Mouse (Mus musculus): ENCODE data around the gene Fthl17d. TPM values are rescaled to one million over a fixed set of nuclear protein-coding genes. Genes with fewer than 3 reads are reported as not detected.
A peak's percentile ranks its signal among the peaks of the same experiment; 100 is the strongest.
"Not testable (repeated sequence)": the region's sequence is repeated elsewhere in the genome, so short reads cannot be mapped to it uniquely, and the experiment has no call there.

Gene Fthl17d
- not detected in 2 replicates for polyA plus RNA-seq (2014; fragmentation: Nextera tagmentation; extraction: Ambion mirVana)

GRCm38 (mm10) chrX:8986655-8987054 is at the start of gene Fthl17d:
Gene Fthl17d (minus strand): TSS chrX:8986755.
- not testable (repeated sequence) for ATAC-seq (ENCODE audit: low FRiP score, low TSS enrichment); H3K27me3 ChIP-seq (ENCODE audit: control insufficient read depth, insufficient read depth, low read length); H3K9me3 ChIP-seq (ENCODE audit: control insufficient read depth, low read length); H3K4me1 ChIP-seq (ENCODE audit: control insufficient read depth, insufficient read depth, low read length); DNase-seq; H3K36me3 ChIP-seq (ENCODE audit: control insufficient read depth, insufficient read depth, low read length); H3K27ac ChIP-seq (replicated peaks; ENCODE audit: low read depth, low read length); H3K4me3 ChIP-seq (replicated peaks; ENCODE audit: low read depth, low read length); H3K4me2 ChIP-seq (ENCODE audit: low read length); H3K9ac ChIP-seq (replicated peaks; ENCODE audit: low read length)
- no CpG with 5 or more reads among the region's 9 CpGs for WGBS

GRCm38 (mm10) chrX:9033193-9033592 is 46.6 kb upstream of the Fthl17d start, which contains the start of gene Fthl17e:
Gene Fthl17e (plus strand): TSS chrX:9033493.
- H3K27ac ChIP-seq (replicated peaks; ENCODE audit: low read depth, low read length); H3K9ac ChIP-seq (replicated peaks; ENCODE audit: low read length): not testable (repeated sequence)
- 80% methylated on average over 1 of the region's 10 CpGs for WGBS

GRCm38 (mm10) chrX:9019481-9019880 is 32.9 kb upstream of the Fthl17d start:
- Histone ChIP-seq H3K4me3 (replicated peaks; ENCODE audit: low read depth, low read length) (no peak overlapping the region), H3K36me3 (ENCODE audit: control insufficient read depth, insufficient read depth, low read length) (no peaks in the 10 kb centered on the region), H3K27me3 (ENCODE audit: control insufficient read depth, insufficient read depth, low read length) (no peaks in the 10 kb centered on the region), H3K9me3 (ENCODE audit: control insufficient read depth, low read length) (no peaks in the 10 kb centered on the region), H3K4me1 (ENCODE audit: control insufficient read depth, insufficient read depth, low read length) (no peaks in the 10 kb centered on the region), H3K9ac (replicated peaks; ENCODE audit: low read length) (no peak overlapping the region), H3K27ac (replicated peaks; ENCODE audit: low read depth, low read length) (no peak overlapping the region), H3K4me2 (ENCODE audit: low read length) (no peak overlapping the region)
- WGBS: 59% methylated on average over 10 of the region's 10 CpGs
- DNase-seq (no peak), ATAC-seq (ENCODE audit: low FRiP score, low TSS enrichment) (no peak)

More at GRCm38 (mm10) chrX:9033193-9033592, 46.6 kb upstream of the Fthl17d start, which contains the start of gene Fthl17e:
- not testable (repeated sequence) for H3K4me1 ChIP-seq (ENCODE audit: control insufficient read depth, insufficient read depth, low read length); DNase-seq; ATAC-seq (ENCODE audit: low FRiP score, low TSS enrichment); H3K36me3 ChIP-seq (ENCODE audit: control insufficient read depth, insufficient read depth, low read length); H3K4me3 ChIP-seq (replicated peaks; ENCODE audit: low read depth, low read length); H3K27me3 ChIP-seq (ENCODE audit: control insufficient read depth, insufficient read depth, low read length); H3K9me3 ChIP-seq (ENCODE audit: control insufficient read depth, low read length); H3K4me2 ChIP-seq (ENCODE audit: low read length)

GRCm38 (mm10) chrX:9016079-9016478 is 29.5 kb upstream of the Fthl17d start:
- Histone ChIP-seq H3K4me2 (ENCODE audit: low read length) (no peak overlapping the region), H3K4me3 (replicated peaks; ENCODE audit: low read depth, low read length) (no peak overlapping the region), H3K27me3 (ENCODE audit: control insufficient read depth, insufficient read depth, low read length) (no peaks in the 10 kb centered on the region), H3K9ac (replicated peaks; ENCODE audit: low read length) (no peak overlapping the region), H3K36me3 (ENCODE audit: control insufficient read depth, insufficient read depth, low read length) (no peaks in the 10 kb centered on the region), H3K27ac (replicated peaks; ENCODE audit: low read depth, low read length) (no peak overlapping the region), H3K9me3 (ENCODE audit: control insufficient read depth, low read length) (no peaks in the 10 kb centered on the region), H3K4me1 (ENCODE audit: control insufficient read depth, insufficient read depth, low read length) (no peaks in the 10 kb centered on the region)
- 50% methylated on average over 1 of the region's 1 CpGs for WGBS
- no peak for ATAC-seq (ENCODE audit: low FRiP score, low TSS enrichment)
- peak; percentile 1 for DNase-seq

GRCm38 (mm10) chrX:8976459-8976858 is 10.1 kb downstream of the Fthl17d start, which contains the start of gene Fthl17c:
Gene Fthl17c (minus strand): TSS chrX:8976559.
- H3K9me3 ChIP-seq (ENCODE audit: control insufficient read depth, low read length); ATAC-seq (ENCODE audit: low FRiP score, low TSS enrichment); H3K27ac ChIP-seq (replicated peaks; ENCODE audit: low read depth, low read length); DNase-seq; H3K36me3 ChIP-seq (ENCODE audit: control insufficient read depth, insufficient read depth, low read length); H3K4me2 ChIP-seq (ENCODE audit: low read length); H3K9ac ChIP-seq (replicated peaks; ENCODE audit: low read length); H3K4me1 ChIP-seq (ENCODE audit: control insufficient read depth, insufficient read depth, low read length); H3K4me3 ChIP-seq (replicated peaks; ENCODE audit: low read depth, low read length); H3K27me3 ChIP-seq (ENCODE audit: control insufficient read depth, insufficient read depth, low read length): not testable (repeated sequence)
- WGBS: no CpG with 5 or more reads among the region's 11 CpGs

GRCm38 (mm10) chrX:8964618-8965017 is 21.9 kb downstream of the Fthl17d start:
- H3K4me1 ChIP-seq (ENCODE audit: control insufficient read depth, insufficient read depth, low read length); H3K27me3 ChIP-seq (ENCODE audit: control insufficient read depth, insufficient read depth, low read length); H3K36me3 ChIP-seq (ENCODE audit: control insufficient read depth, insufficient read depth, low read length); H3K9ac ChIP-seq (replicated peaks; ENCODE audit: low read length); H3K9me3 ChIP-seq (ENCODE audit: control insufficient read depth, low read length); H3K27ac ChIP-seq (replicated peaks; ENCODE audit: low read depth, low read length); H3K4me3 ChIP-seq (replicated peaks; ENCODE audit: low read depth, low read length); H3K4me2 ChIP-seq (ENCODE audit: low read length); DNase-seq; ATAC-seq (ENCODE audit: low FRiP score, low TSS enrichment): not testable (repeated sequence)
- WGBS: 48% methylated on average over 4 of the region's 4 CpGs

- WGBS: 100% methylated on average over 4 of the region's 11 CpGs
- ATAC-seq (ENCODE audit: low FRiP score, low TSS enrichment); H3K36me3 ChIP-seq (ENCODE audit: control insufficient read depth, insufficient read depth, low read length); H3K9ac ChIP-seq (replicated peaks; ENCODE audit: low read length); H3K27me3 ChIP-seq (ENCODE audit: control insufficient read depth, insufficient read depth, low read length); H3K9me3 ChIP-seq (ENCODE audit: control insufficient read depth, low read length); H3K4me3 ChIP-seq (replicated peaks; ENCODE audit: low read depth, low read length); H3K4me2 ChIP-seq (ENCODE audit: low read length); H3K4me1 ChIP-seq (ENCODE audit: control insufficient read depth, insufficient read depth, low read length); DNase-seq; H3K27ac ChIP-seq (replicated peaks; ENCODE audit: low read depth, low read length): not testable (repeated sequence)
Observed at GRCm38 (mm10) chrX:8962875-8963274, 23.7 kb downstream of the Fthl17d start, which contains the start of gene Fthl17b. Gene Fthl17b (minus strand): TSS chrX:8962975.

GRCm38 (mm10) chrX:8948130-8948805 is 38.3 kb downstream of the Fthl17d start:
- DNase-seq: peak; percentile 92

GRCm38 (mm10) chrX:8944041-8944440 is 42.5 kb downstream of the Fthl17d start:
- Histone ChIP-seq H3K4me3 (replicated peaks; ENCODE audit: low read depth, low read length) (no peak overlapping the region), H3K9ac (replicated peaks; ENCODE audit: low read length) (no peak overlapping the region), H3K36me3 (ENCODE audit: control insufficient read depth, insufficient read depth, low read length) (no peaks in the 10 kb centered on the region), H3K27ac (replicated peaks; ENCODE audit: low read depth, low read length) (no peak overlapping the region), H3K4me1 (ENCODE audit: control insufficient read depth, insufficient read depth, low read length) (no peaks in the 10 kb centered on the region), H3K4me2 (ENCODE audit: low read length) (no peak overlapping the region), H3K9me3 (ENCODE audit: control insufficient read depth, low read length) (no peaks in the 10 kb centered on the region), H3K27me3 (ENCODE audit: control insufficient read depth, insufficient read depth, low read length) (no peaks in the 10 kb centered on the region)
- ATAC-seq (ENCODE audit: low FRiP score, low TSS enrichment) (no peak), DNase-seq (no peak)
- 73% methylated on average over 8 of the region's 8 CpGs for WGBS

More at GRCm38 (mm10) chrX:8948130-8948805, 38.3 kb downstream of the Fthl17d start:
- peak; percentile 85; the same call in 1 of the 2 replicates for ATAC-seq (ENCODE audit: low FRiP score, low TSS enrichment)
- H3K4me2 ChIP-seq (ENCODE audit: low read length); H3K4me3 ChIP-seq (replicated peaks; ENCODE audit: low read depth, low read length); H3K36me3 ChIP-seq (ENCODE audit: control insufficient read depth, insufficient read depth, low read length); H3K9ac ChIP-seq (replicated peaks; ENCODE audit: low read length); H3K9me3 ChIP-seq (ENCODE audit: control insufficient read depth, low read length); H3K27ac ChIP-seq (replicated peaks; ENCODE audit: low read depth, low read length); H3K4me1 ChIP-seq (ENCODE audit: control insufficient read depth, insufficient read depth, low read length); H3K27me3 ChIP-seq (ENCODE audit: control insufficient read depth, insufficient read depth, low read length): not testable (repeated sequence)
- WGBS: 16% methylated on average over 6 of the region's 7 CpGs

All from midbrain, embryonic 14.5 days (tissue).